Mouse (Mus musculus) regulatory T cell (primary cell): ENCODE data around the gene Nlrc5.

Experiments
- in situ Hi-C: fragments of 300-600 bp; cut with MboI, MseI; formaldehyde crosslinking; loops from one replicate; pipeline ENCODE4 v1.15.1; 2025; ENCODE audit warnings: high pct_unique_total_duplicates

Gene Nlrc5

GRCm38 (mm10) chr8:94433981-94434466 lies at the start of gene Nlrc5:
Nlrc5 (plus strand) TSS chr8:94434356.
- in situ Hi-C loops, result no loop called here

GRCm38 (mm10) chr8:94385506-94386213 lies 48.5 kb upstream of the Nlrc5 start:
- in situ Hi-C loops, result no loop called here

- in situ Hi-C loops, result no loop called here
Measured at GRCm38 (mm10) chr8:94386214-94387026, 47.7 kb upstream of the Nlrc5 start, which contains the start of gene Herpud1. Herpud1 (plus strand) TSS chr8:94386438.

GRCm38 (mm10) chr8:94387027-94387684 lies 47.0 kb upstream of the Nlrc5 start:
- in situ Hi-C loops, result no loop called here

GRCm38 (mm10) chr8:94387785-94388184 lies 46.4 kb upstream of the Nlrc5 start:
- in situ Hi-C loops, result no loop called here

GRCm38 (mm10) chr8:94389531-94389930 lies 44.6 kb upstream of the Nlrc5 start:
- in situ Hi-C loops, result no loop called here

GRCm38 (mm10) chr8:94390429-94390828 lies 43.7 kb upstream of the Nlrc5 start:
- in situ Hi-C loops, result no loop called here

- in situ Hi-C loops, result no loop called here
Measured at GRCm38 (mm10) chr8:94390910-94391309, 43.2 kb upstream of the Nlrc5 start.

GRCm38 (mm10) chr8:94392147-94392546 lies 42.0 kb upstream of the Nlrc5 start:
- in situ Hi-C loops, result no loop called here

- in situ Hi-C loops, result no loop called here
Measured at GRCm38 (mm10) chr8:94392648-94393047, 41.5 kb upstream of the Nlrc5 start.

- in situ Hi-C loops, result no loop called here
Measured at GRCm38 (mm10) chr8:94395851-94396540, 38.2 kb upstream of the Nlrc5 start.

GRCm38 (mm10) chr8:94396964-94397657 lies 37.0 kb upstream of the Nlrc5 start:
- in situ Hi-C loops, result no loop called here

GRCm38 (mm10) chr8:94398587-94398986 lies 35.6 kb upstream of the Nlrc5 start:
- in situ Hi-C loops, result no loop called here

- in situ Hi-C loops, result no loop called here
Measured at GRCm38 (mm10) chr8:94399361-94399953, 34.7 kb upstream of the Nlrc5 start.

- in situ Hi-C loops, result loop anchor here (5.0 kb wide), 1 partner anchor 58 kb away; no protein-coding TSS in a partner anchor
Measured at GRCm38 (mm10) chr8:94399957-94400356, 34.2 kb upstream of the Nlrc5 start.

GRCm38 (mm10) chr8:94408443-94409080 lies 25.6 kb upstream of the Nlrc5 start:
- in situ Hi-C loops, result no loop called here

- in situ Hi-C loops, result no loop called here
Measured at GRCm38 (mm10) chr8:94409523-94409922, 24.6 kb upstream of the Nlrc5 start.

GRCm38 (mm10) chr8:94412518-94412917 lies 21.6 kb upstream of the Nlrc5 start:
- in situ Hi-C loops, result loop anchor here (5.0 kb wide), 1 partner anchor 45 kb away; no protein-coding TSS in a partner anchor

- in situ Hi-C loops, result loop anchor here (5.0 kb wide), 1 partner anchor 44 kb away; no protein-coding TSS in a partner anchor
Measured at GRCm38 (mm10) chr8:94413509-94413908, 20.6 kb upstream of the Nlrc5 start.

- in situ Hi-C loops, result no loop called here
Measured at GRCm38 (mm10) chr8:94415218-94415617, 18.9 kb upstream of the Nlrc5 start.
